Mouse (Mus musculus) embryonic fibroblast, embryonic 13.5 days (primary cell): ENCODE data around the gene Tmem237. TPM values are rescaled to one million over a fixed set of nuclear protein-coding genes. Genes with fewer than 3 reads are reported as not detected.

Experiments
- H3K27ac ChIP-seq: 2 replicates; pipeline ENCODE4 v1.5.1; 2012; ENCODE audit warnings: low read length, control low read depth, inconsistent platforms; ENCODE audit not compliant: insufficient read depth
- H3K4me1 ChIP-seq: 2 replicates; pipeline ENCODE4 v1.6.1; 2011; ENCODE audit warnings: low read length; ENCODE audit not compliant: control insufficient read depth, insufficient read depth
- H3K4me3 ChIP-seq: 2 replicates; pipeline ENCODE4 v1.5.1; 2011; ENCODE audit warnings: mild to moderate bottlenecking, control low read depth, low read length; ENCODE audit not compliant: insufficient read depth
- CTCF ChIP-seq: IDR thresholded peaks from 2 replicates; pipeline ENCODE4 v1.5.1; 2011; ENCODE audit warnings: mild to moderate bottlenecking, control low read depth, low read length, moderate library complexity, borderline replicate concordance; ENCODE audit not compliant: insufficient read depth
- POLR2A ChIP-seq: IDR thresholded peaks from 2 replicates; pipeline ENCODE4 v1.6.1; 2011; ENCODE audit warnings: low read depth, mild to moderate bottlenecking, control low read depth, low read length, moderate library complexity
- polyA plus RNA-seq: library from polyadenylated mRNA; stranded (reverse); fragments of >200 nt; gene quantifications from 2 replicates; pipeline ENCODE4 v1.2.4, GENCODE M21; 2011; ENCODE audit warnings: low read depth; ENCODE audit not compliant: missing spikeins, insufficient read length

Tmem237 gene
- polyA plus RNA-seq, 1 experiment: 25.3 TPM

DNA sequence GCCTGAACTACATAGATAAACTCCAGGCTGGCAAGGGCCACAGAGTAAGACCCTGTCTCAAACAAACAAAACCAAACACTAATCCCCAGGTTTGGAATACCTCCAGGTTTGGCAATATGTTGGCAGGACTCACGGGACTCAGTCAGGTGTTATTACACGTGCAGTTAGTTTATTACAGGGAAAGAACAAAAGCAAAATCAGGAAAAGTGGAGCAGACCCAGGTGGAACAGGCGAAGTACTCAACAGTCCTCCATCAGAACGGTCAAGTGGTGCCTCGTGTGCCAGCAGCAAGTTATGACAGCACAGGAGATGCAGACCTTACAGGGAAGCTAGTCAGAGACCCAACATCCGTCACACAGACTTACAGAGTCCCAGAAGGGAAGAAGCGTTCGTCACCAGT is 9.7 kb downstream of the Tmem237 start:
- no peak overlapping the region for H3K4me3 ChIP-seq
- no peak for TF ChIP-seq POLR2A
- no peak for TF ChIP-seq CTCF
- H3K27ac ChIP-seq: no peak overlapping the region
- H3K4me1 ChIP-seq: no peaks in the 10 kb centered on the region

DNA sequence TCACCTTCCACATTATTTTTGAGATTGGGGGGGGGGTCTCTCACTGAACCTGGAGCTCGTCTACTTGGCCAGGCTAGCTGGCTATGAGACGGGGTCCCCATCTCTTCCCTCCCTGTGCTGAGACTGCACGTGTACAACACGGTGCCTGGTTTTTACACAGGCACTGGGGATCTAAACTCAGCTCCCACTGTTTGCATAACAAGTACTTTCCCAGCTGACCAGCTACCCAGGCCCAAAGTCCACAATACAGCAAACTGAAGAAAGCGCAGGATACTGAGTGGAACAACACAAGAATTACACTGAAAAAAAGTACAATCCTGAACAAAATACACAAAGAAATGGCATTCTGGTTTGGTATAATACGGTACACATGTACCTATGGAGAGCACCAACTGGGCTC is 18.1 kb downstream of the Tmem237 start:
- TF ChIP-seq CTCF (no peak), POLR2A (no peak)
- Histone ChIP-seq H3K27ac (no peak overlapping the region), H3K4me3 (no peak overlapping the region), H3K4me1 (no peaks in the 10 kb centered on the region)

DNA sequence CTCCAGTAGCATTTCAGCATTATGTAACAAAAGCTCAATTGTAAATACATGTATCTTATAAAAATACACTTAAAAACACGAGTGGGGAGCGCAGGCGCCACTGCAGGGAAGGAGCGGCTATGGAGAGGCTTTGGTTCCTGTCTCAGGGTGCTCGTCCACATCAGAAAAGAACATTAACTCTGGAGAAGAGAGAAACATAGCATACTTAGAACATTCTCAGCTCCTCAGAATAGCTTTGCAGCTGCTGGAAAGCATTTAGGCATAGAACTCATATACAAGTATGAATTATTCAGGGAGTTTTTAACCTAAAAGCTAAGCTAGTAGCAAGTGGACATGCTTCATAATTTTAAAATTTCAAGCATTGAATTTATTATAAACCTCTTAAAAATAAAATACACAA is 19.2 kb downstream of the Tmem237 start:
- TF ChIP-seq POLR2A (no peak), CTCF (no peak)
- no peak overlapping the region for H3K4me3 ChIP-seq
- H3K27ac ChIP-seq: no peak overlapping the region
- H3K4me1 ChIP-seq: no peaks in the 10 kb centered on the region

DNA sequence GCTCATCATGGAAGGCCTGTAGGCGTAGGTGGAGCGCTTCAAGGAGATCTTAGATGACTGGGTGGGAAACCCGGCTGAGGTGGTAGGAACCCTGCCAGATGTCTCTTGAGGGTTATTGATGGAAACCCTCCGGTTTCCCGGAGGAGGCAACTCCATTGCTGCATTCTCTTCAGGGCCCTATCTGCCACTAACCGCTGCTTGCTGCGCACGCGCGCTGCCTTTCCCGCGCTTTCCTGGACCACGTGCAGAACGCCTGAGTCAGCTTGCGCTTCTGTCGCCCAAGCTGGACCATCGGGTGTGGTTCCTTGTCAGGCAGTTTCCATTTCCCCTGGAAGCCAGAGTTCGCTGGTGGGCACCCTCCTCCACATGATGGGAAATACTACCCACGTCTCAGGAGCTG is 25.5 kb downstream of the Tmem237 start, which contains the start of gene C2cd6:
C2cd6 (minus strand) TSS at position 196 of the 400 bp plus-strand sequence.
- Histone ChIP-seq H3K4me3 (no peak within 1 kb of the TSS), H3K27ac (no peak within 1 kb of the TSS), H3K4me1 (no peaks in the 10 kb centered on the region)
- no peak for TF ChIP-seq CTCF
- TF ChIP-seq POLR2A: no peak

DNA sequence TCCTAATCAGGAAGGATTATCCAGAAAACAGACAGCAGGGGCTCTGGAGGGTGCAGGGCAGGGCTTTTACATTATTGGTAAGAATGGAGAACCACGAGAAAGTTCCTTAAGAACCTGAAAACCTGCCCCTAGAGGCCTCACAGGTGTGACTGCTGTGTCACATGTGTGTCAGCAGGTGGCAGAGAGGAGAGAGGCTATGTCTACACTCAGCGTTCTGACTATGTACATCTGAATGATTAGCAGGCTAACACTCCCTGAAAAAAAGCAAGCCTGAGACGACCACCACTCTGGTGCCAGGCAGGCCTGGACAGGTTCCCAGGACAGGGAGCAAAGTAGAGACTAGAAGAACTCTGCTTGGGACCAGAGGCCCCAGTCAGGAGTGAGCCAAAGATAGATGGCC is 49.3 kb downstream of the Tmem237 start:
- TF ChIP-seq POLR2A: no peak

DNA sequence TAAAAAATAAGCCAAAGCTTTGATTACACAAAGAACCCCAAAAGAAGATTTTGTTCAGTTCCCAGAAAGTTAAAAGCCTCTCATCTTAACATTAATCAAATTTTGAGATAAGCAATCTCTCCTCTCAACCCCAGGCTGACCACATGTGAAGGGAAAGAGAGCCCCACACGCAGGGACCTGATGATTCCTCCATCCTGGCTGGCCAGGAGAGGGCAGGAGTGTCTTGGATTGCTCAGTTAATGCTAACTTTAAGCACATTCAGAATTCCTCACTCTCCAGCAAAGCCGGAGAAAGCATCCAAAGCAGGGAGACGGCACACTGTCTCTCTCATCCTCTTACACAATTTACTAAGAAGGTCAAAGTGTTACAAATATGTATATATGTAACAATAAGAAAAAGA is 52.2 kb downstream of the Tmem237 start:
- no peaks in the 10 kb centered on the region for H3K4me1 ChIP-seq
- TF ChIP-seq CTCF (peak; percentile 64; the same call in 1 of the 2 replicates), POLR2A (no peak)
- H3K27ac ChIP-seq: no peak overlapping the region
- no peak overlapping the region for H3K4me3 ChIP-seq

More for the DNA sequence above, 49.3 kb downstream of the Tmem237 start:
- Histone ChIP-seq H3K4me3 (no peak overlapping the region), H3K4me1 (no peaks in the 10 kb centered on the region), H3K27ac (no peak overlapping the region)

DNA sequence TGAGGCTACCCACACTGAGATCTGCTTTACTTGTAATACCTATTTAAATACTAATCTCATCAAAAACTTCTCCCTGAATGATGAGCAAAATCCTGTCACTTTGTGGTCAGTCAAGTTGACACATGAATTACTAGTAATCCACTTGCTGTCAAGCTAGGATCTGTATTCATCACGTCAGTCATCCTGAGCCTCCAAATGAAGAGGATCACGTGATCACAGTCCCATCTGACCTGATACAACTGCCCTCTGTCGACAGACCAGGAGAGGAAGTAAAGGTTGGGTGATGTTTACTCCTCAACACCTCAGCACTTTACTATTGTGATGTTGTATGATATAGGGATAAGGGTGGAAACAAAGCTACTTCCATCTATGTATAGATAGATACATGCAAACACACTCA is 56.5 kb downstream of the Tmem237 start:
- no peak overlapping the region for H3K4me3 ChIP-seq
- TF ChIP-seq CTCF: no peak
- no peak for TF ChIP-seq POLR2A
- no peak overlapping the region for H3K27ac ChIP-seq
- H3K4me1 ChIP-seq: no peaks in the 10 kb centered on the region

DNA sequence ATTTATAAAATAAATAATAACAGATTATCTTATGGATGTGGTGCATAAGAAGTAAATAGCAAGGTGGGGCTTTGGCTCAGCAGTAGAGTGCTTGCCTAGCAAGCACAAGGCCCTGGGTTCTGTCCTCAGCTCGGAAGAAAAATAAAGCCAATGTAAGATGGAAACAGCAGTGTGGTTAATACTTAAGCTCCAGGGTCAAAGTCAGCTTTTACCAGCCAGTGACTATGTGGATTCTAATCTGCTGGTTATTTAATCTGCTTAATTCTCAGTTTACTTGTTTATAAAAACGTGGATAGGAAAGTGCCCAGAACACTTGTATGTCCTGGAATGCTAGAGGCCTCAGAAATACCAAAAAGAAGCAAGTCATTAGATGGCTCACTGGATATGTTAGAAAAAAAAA is 63.3 kb downstream of the Tmem237 start:
- TF ChIP-seq POLR2A: no peak
- TF ChIP-seq CTCF: no peak
- Histone ChIP-seq H3K4me1 (no peaks in the 10 kb centered on the region), H3K4me3 (no peak overlapping the region), H3K27ac (no peak overlapping the region)

DNA sequence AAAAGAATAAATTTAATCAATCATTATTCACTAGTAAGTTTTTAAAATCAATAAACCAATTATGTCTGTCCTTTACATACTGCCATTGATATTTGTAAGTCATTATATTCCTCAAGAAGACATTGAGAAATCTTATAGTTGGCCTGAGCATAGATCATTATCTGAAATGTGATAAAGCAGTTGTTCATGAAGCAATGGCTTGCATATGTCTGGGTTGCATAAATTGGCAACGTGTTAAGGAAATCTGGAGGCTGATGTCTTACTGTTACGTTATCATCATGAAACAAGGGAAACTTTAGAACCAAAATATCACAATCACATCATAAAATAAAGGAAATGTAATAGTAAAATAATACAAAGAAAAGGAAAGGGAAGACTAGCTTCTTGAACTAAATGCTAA is 68.9 kb downstream of the Tmem237 start:
- H3K4me3 ChIP-seq: no peak overlapping the region
- H3K4me1 ChIP-seq: no peaks in the 10 kb centered on the region
- no peak overlapping the region for H3K27ac ChIP-seq
- TF ChIP-seq CTCF (no peak), POLR2A (no peak)

Other genes with a start within 250 kb of the Tmem237 start
- 31.8 and 34.7 TPM in 2 replicates for gene Trak2, start 147.0 kb downstream of the Tmem237 start, polyA plus RNA-seq
- gene Stradb, start 146.9 kb downstream of the Tmem237 start, polyA plus RNA-seq: 16.1 and 16.8 TPM in 2 replicates
- not detected in 2 replicates for gene C2cd6, start 25.5 kb downstream of the Tmem237 start, polyA plus RNA-seq
- 0.25 and 0.50 TPM in 2 replicates for gene Mpp4, start 43.0 kb upstream of the Tmem237 start, polyA plus RNA-seq
- 9.3 TPM in 2 replicates for gene Als2, start 116.8 kb upstream of the Tmem237 start, polyA plus RNA-seq
- gene Cdk15, start 136.5 kb upstream of the Tmem237 start, polyA plus RNA-seq: 0.74 and 0.94 TPM in 2 replicates